Mouse (Mus musculus) left cerebral cortex, postnatal 14 days (tissue): Measurements from ENCODE around the gene Tmem235. TPM values are rescaled to one million over a fixed set of nuclear protein-coding genes. Genes with fewer than 3 reads are reported as not detected.
A peak's percentile ranks its signal among the peaks of the same experiment; 100 is the strongest.

Experiments used
- DNase-seq, 2 experiments: peaks; one replicate each; pipeline ENCODE4 v3.0.0; 2021 to 2022; ENCODE audit warnings: low spot score in 2 of 2, mixed read lengths in 1 of 2
- intact Hi-C: fragments of 180-260 bp; cut with DNase I; formaldehyde crosslinking; loops from one replicate; pipeline ENCODE4 v1.15.1; 2025
- total RNA-seq, 2 experiments: library from RNA; stranded (reverse); gene quantifications; 2 replicates each; pipeline ENCODE4 v1.2.3; 2021

Tmem235 gene
- total RNA-seq, 2 experiments from 2014 or later = not detected

- no peak for DNase-seq
- intact Hi-C loops = no loop called here
Measured at GRCm38 (mm10) chr11:117857462-117857861, 3.1 kb upstream of the Tmem235 start.

DNA sequence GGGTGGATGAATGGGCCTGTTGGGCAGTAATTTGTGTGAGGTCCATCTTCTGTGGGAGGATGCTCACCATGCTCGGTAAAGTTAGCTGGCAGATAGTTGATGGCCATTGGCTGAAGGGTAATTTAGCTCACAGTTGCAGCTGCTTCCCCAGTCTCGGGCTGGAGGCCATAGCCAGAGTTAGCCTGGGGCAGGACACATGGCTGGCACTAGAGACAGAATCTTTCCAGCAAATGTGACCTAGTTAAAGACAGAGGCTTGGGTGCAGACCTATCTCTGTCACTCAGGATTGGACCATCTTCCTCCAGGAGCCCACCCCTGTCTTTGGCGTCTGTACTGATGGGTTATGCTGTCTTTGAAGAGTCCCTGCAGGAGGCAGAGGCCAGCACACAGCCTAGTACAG is 2.2 kb upstream of the Tmem235 start:
- DNase-seq = no peak
- intact Hi-C loops = no loop called here

DNA sequence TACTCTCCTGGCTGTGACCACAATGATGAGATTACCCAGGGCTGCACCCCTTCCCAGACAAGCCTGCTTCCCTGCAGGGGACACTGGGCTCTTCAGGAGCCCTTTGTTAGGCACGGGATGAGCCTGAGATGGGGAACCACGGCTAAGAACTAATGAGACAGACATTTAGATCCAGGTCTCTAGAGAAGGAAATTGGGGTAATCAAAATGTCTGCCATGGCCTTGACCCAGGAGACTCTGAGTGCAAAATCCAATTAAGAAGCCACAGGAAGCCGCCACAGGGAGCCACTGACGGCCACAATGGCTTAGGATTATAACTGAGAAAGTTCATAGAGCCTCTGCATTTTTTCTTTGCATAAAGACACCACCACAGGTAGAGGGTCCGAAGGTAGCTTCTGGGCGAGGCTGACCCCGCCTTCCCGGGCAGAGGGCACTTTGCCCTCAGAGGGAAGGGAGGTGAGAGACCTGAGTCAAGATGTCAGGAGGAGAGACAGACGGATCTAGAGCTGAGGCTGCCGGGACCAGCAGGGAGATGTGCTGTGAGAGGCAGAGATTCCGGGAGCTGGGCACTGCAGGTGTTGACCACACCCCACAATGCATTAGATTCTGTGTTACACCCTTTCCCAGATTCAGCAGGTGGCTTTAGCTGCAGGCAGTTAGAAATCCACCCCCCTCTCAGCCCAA is 2.8 kb downstream of the Tmem235 start:
- intact Hi-C loops = no loop called here
- no peak for DNase-seq

- intact Hi-C loops = no loop called here
- no peak for DNase-seq
Measured at GRCm38 (mm10) chr11:117864805-117865204, 4.3 kb downstream of the Tmem235 start.

DNA sequence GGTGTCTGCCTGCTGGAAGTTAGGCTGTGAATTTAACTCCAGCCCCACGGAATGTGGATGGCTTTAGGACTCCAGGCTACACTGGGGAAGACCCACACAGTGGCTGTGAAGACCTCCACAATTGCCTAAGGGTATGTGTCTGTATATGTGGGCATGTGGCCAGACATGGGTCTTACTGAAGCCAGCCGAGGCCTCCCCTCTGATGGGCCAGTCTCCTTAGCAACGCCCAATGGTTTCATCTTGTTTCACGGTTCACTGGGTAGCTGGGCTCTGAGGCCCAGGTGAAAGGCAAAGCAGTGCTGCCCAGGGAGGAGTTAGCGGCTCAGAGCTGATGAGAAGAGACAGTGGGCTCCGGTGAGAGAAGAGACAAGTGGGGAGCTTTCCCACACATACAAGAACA is 5.4 kb downstream of the Tmem235 start:
- no peak for DNase-seq
- intact Hi-C loops = no loop called here

GRCm38 (mm10) chr11:117870688-117871365 is 10.3 kb downstream of the Tmem235 start:
- intact Hi-C loops = loop anchor here (2.0 to 10.0 kb wide), 3 partner anchors 150 to 344 kb away; no protein-coding TSS in a partner anchor
- DNase-seq = peak; percentile 86

- no peak for DNase-seq
- intact Hi-C loops = loop anchor here (2.0 to 10.0 kb wide), 3 partner anchors 149 to 343 kb away; no protein-coding TSS in a partner anchor
Measured at GRCm38 (mm10) chr11:117871376-117871775, 10.8 kb downstream of the Tmem235 start.

DNA sequence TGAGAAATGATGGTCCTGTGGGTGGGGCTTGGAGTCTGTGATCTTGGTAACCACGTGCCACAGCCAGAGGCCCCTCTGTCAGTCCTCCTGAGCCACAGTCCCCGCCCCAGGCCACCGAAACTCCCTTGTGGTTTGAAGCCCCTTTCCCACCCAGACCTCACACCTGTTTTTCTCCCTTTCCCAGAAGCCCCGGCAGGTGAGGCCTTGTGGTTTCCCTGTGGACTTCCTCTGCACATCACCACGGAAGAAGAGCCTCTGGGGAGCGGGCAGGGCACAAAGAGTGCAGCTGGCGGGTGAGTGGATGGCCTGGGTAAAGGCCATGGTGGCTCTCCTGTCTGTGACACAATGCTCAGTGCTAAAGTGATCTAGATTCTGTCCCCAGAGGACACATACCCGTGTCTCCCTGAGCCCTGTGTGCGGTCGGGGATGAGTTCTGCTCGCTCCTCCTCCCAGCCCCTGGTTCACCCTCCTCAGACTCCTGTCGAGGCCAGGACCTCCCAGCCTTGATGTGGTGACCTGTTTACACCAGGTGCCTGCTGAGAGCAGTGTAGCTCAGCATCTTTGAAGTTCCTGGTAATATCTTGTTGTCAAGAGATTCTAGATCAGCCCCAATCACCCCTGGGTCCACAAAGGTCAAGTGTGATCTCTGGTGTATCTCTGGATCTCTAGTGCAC is 11.5 kb downstream of the Tmem235 start:
- intact Hi-C loops = loop anchor here (2.0 to 10.0 kb wide), 3 partner anchors 149 to 343 kb away; no protein-coding TSS in a partner anchor
- DNase-seq = no peak

DNA sequence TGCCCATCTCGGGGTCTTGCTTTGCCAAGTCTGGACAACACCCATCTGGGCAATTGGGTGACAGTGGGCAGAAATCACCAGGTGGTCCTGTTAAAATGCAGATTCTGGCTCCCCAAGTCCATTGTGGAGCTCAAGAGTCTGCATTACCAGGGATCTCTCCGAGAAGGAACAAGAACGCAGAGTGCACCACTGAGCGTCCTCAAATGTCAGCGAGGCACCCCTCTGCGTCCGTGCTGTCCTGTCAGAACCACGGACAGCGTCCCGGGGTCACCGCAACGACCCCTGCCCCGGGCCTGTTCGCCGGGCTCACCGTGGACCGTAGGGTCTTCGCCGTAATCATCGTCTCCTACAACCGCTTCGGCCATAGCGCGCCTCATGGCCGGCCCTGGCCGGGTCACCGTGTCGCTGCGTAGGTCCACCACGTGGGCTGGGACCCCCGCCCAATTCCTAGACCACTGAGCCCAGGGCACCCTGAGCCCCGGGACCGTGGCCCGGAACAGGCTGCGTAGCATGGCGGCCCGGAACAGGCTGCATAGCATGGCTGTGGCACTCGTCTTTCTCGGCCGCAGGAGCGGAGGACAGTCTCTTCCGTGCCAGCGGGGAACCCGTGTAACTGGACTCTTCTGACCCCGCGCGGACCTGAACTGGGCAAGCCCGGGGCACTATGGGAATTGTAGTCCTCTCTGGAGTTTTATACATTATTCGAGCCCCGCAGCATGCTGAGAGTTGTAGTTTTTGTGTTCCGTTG is 12.5 kb downstream of the Tmem235 start, which contains the start of gene Tha1:
Gene Tha1 (minus strand): TSS at position 621 of the 748 bp plus-strand sequence.
- peak; percentile 73 to 79 for DNase-seq
- intact Hi-C loops = loop anchor here (10.0 kb wide), 1 partner anchor 342 kb away; no protein-coding TSS in a partner anchor

DNA sequence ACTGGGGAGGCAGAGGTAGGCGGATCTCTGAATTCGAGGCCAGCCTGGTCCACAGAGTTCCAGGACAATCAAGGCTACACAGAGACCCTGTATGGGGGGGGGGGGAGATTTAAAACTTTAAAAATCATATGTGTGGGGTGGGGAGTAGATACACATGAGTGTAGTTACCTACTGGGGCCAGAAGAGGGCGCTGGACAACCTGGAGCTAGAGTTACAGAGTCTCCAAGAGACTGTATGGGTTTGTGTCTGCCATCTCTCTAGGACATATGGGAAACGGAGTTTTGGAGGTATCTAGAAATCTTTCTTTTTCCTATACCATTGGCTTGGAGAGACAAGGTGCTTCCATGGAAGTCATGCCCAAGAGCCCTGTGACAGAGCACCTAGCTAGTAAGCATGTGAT is 13.9 kb downstream of the Tmem235 start:
- no peak for DNase-seq
- intact Hi-C loops = loop anchor here (10.0 kb wide), 1 partner anchor 340 kb away; no protein-coding TSS in a partner anchor

- DNase-seq = no peak
- intact Hi-C loops = loop anchor here (5.0 to 10.0 kb wide), 2 partner anchors 92 to 339 kb away; no protein-coding TSS in a partner anchor
Measured at GRCm38 (mm10) chr11:117875681-117876080, 15.1 kb downstream of the Tmem235 start.

- intact Hi-C loops = loop anchor here (5.0 to 10.0 kb wide), 2 partner anchors 89 to 337 kb away; no protein-coding TSS in a partner anchor
- DNase-seq = peak; percentile 43 to 81
Measured at GRCm38 (mm10) chr11:117877917-117878745, 17.6 kb downstream of the Tmem235 start.

GRCm38 (mm10) chr11:117878892-117879291 is 18.3 kb downstream of the Tmem235 start:
- DNase-seq = peak in 1 of 2 experiments; percentile 37
- intact Hi-C loops = loop anchor here (5.0 to 10.0 kb wide), 2 partner anchors 88 to 336 kb away; no protein-coding TSS in a partner anchor

DNA sequence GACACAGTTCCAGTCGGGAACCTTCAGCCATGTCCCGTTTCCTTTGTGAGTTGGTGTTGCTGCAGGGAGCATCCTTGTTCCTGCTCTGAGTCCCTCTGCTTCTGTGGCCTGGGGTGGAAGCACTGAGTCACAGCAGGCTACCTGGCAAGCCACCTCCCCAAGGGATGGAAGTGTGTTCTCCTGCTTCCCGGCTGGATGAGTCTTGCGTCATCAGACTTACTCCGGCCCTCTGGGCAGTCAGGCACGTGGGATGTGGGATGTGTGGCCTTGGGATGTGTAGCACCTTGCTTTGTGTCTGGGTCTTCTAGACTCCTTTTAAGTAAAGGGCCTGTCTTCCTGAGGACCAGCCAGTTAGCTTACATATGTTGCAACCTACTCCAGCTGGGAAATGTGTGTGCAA is 19.1 kb downstream of the Tmem235 start:
- DNase-seq = no peak
- intact Hi-C loops = loop anchor here (5.0 to 10.0 kb wide), 2 partner anchors 88 to 335 kb away; no protein-coding TSS in a partner anchor

GRCm38 (mm10) chr11:117880336-117880976 is 19.9 kb downstream of the Tmem235 start:
- no peak for DNase-seq
- intact Hi-C loops = no loop called here

DNA sequence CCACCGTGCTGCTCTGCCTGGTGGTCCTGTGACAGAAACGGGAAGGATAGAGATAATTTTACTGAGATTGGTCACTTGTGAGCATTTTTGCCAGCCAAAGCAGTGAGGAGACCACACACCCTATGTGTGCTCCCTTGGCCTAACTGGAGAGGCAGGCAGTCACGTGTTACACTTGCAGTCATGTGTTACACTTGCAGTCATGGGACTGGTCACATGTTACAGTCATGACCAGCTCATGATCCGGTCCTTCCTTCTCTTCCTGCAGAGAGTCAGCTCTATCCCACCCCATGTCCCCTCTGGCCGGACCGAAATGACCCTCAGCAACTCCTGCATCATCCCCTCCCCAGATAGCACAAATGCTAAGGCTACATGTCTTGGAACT is 20.4 kb downstream of the Tmem235 start:
- intact Hi-C loops = no loop called here
- no peak for DNase-seq

DNA sequence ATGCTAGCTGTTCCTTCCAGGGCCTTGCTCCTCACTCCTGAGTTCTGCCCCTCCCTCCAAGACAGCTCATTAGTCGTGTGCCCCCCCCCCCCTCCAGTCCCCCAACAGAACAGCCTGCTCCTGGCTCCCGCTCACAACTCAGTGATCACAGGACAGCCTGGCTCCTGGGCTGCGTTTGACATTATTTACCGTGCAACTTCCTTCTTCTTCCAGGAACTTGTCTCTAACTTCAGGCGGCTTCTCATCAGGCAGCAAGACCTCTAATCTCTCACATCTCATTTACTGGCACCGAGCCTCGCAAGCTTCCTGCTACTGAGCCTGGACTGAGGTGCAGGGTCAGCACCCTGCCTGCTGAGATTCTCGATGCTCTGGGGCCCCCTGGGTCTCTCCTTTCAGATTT is 21.2 kb downstream of the Tmem235 start:
- intact Hi-C loops = no loop called here
- DNase-seq = no peak

GRCm38 (mm10) chr11:117882208-117882607 is 21.7 kb downstream of the Tmem235 start:
- intact Hi-C loops = no loop called here
- DNase-seq = no peak
